Mouse (Mus musculus) embryo, embryonic 10 days (tissue): ENCODE results near the gene Zfp956.
"Not testable (repeated sequence)": the region's sequence is repeated elsewhere in the genome, so short reads cannot be mapped to it uniquely, and the experiment has no call there.

Source experiments
- DNase-seq: peaks from one replicate; pipeline ENCODE4 v3.0.0-alpha.2; 2015; ENCODE audit warnings: low spot score

Zfp956 gene

DNA sequence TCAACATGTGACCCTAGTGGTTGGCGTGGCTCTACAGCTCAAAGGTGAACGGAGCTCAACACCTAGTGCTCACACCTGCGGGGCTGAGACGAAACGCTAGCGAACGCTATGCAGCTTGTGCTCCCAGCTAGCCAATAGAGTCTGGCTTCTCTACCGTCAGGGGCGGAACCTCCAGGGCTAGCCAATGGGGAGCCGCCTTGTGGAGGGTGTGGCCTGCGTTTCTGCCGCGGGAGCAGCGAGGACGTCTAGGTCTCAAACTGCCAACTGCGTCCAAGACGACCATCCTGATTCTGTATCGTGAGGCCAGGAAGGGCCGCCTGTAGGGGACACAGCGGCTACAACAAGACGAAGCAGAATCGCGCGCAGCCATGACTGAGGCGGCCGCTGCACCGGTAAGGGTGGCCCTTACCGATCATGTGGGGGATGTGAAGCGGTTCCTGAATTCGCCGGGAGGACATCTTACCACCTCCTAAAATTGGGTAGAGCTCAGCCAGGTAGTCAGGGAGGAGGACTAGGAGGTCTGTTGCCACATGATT is at the start of gene Zfp956:
TSS of gene Zfp956 (plus strand) at position 200 of the 536 bp plus-strand sequence.
- peak; percentile 97 for DNase-seq

DNA sequence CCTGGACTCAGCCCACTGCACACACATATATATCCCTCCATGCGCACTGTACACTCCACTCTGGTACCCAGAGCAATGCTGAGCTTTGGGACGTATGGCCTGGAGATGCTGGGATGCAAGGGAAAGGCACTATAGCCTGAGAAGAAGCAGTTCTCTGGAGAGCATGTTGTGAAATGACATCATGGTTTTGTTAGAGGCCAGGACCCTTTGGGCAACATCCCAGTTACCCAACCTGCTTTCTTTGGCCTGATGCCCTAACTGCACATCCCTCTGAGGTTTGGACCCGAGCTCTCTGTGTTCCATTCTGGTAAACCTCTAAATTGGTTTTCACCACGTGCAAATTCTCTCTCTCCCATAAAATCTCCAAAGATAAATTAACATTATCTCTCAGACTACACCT is 49.6 kb upstream of the Zfp956 start:
- DNase-seq: no peak

DNA sequence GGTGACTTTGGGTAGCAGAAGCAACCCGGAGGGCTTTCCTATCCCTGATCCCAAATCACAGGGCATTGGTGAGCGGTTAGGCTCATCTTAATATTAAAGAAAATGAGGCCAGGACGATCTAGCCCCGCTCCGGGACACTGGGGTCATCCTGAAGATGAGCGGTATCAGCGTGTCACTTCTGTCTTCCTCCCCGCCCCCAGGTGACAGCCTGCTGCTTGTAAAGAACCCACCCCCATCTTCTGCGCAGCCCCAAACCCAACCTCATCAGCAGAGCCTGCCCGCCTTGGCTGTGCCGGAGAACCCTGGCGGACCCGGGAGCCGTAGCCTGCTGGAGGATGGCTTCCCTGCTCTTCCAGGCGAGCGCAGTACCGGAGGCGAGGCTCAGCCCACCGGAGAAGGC is 48.8 kb upstream of the Zfp956 start:
- no peak for DNase-seq

DNA sequence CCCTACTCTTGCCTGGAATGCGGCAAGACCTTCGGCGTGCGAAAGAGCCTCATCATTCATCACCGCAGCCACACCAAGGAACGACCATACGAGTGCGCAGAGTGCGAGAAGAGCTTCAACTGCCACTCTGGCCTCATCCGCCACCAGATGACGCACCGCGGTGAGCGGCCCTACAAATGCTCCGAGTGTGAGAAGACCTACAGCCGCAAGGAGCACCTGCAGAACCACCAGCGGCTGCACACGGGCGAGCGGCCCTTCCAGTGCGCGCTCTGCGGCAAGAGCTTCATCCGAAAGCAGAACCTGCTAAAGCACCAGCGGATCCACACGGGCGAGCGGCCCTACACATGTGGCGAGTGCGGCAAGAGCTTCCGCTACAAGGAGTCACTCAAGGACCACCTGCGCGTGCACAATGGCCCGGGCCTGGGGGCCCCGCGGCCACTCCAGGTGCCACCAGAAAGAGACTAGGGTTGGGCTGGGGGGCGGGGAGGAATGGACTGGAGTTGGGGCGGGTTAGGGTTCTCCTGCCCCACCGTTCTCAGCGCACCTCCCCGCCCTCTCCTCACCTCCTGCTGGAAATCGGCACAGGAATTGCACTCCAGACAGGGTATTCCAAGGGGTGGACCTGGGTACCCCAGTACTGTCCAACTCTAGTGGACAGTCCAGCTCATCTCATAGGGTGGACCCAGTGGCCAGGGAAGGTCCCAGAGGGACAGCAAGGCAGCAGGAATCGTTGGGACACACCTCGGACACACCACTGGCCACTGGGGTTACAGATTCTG is 48.1 kb upstream of the Zfp956 start:
- DNase-seq: peak; percentile 34

DNA sequence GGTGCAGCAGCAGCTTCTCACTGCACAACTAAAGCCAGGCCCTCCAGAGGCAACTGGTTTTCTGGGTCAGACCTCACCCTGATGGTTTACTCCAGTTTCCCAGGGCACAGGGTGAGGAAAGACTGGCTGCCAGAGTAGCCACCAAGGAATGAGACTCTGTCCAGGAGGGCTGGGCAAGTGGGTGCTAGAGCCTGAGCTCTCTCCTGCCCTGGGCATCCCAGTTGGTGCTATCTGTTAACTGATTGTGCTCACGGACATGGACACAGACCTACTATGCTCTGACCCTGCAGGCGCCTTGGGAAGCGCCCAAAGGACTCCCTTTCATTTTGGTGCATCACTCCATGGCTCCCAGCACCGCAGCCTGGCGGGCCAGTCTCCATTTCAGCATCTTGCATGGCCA is 46.9 kb upstream of the Zfp956 start:
- no peak for DNase-seq

DNA sequence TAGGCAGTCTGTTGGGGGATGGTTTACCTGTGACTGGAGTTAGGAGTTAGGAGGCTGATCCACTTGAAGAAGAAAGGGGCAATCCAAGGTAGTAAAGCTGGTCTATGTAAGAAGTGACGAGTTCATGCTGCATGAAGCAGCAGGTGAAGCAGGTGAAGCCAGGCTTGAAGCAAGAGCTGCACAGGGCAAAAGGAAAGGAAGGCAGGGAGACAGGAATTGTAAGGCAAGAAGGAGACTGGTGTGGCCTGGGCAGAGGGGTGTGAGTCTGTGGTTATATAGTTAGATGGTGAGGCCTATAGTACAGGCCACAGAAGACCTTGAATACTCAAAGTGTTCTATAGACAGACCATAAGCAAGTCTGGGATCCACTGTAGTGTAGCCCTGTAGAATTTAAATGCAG is 44.2 kb upstream of the Zfp956 start:
- DNase-seq: no peak

DNA sequence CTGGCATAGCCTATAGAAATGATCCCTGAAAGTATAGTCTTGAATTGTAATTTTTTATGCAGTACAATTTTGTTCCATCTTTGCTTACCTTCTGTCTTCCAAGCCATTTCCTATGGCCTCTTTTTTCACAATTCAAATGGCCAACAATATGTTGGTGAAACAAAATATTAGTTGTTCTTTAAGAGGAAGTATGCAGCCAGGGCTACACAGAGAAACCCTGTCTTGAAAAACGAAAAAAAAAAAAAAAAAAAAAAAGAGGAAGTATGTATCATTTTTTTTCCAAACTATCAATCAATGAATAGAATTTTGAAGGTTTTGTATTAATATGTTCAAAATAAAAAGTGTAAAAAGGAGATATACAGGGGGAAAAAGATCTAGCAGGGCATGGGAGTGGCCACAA is 41.5 kb upstream of the Zfp956 start:
- DNase-seq: no peak

DNA sequence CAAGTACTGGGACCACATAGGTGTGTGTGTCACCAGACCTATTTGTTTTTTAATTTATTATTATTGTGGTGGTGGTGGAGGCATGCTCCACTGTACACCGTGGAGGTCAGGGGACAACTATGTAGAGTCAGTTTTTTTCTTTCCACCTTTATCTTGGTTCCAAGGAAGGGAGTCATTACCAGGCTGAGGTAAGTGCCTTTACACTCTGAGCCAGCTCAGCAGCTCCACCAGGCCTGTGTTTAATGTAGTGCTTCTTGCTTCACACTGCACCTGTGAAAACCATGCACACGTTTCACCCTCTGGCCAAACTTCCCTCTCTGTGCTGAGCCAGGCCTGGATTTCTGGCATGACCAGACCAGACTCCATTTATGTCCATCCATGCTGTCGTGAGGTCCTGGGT is 40.2 kb upstream of the Zfp956 start:
- DNase-seq: no peak

DNA sequence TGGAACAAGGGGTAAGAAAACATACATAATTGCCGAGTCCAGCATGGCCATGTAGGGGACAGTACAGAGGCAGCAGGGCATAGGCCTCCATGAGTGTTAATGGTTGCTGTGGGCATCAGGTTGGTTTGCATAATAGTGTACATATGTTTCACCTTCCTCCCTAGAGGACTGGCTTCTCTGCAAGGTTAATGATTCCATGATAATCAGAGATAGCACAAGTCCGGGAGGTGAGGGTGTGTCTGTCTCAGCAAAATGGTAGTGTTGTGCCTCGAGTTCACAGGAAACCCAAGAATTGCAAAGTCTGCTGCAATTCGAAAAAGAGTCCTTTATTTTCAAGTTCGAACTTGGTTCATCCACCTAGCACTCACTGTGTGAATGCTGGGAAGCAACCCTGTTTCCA is 36.1 kb upstream of the Zfp956 start:
- DNase-seq: no peak

DNA sequence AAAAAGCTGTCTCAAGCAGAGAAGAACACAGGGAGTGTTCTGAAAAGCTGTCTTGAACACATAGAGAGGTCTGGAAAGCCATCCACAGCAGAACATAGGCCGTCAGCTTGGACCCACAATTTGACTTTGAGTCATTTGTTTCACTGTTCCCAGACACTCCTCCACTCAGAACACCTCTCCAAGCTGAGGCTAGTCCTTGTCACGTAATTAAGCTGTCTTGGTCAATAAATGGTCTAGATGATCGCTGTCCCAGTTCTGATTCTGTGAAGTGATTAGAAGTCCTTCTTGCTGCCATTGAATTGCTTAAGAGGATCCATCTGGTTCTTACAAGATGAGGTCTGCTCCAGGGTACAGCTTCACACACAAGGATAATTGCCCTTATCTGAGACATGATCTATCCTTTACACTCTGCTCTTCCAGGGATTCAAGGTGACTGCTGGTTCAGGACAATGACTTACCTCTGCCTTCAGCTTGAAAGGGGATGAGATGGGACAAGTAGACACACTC is 34.4 kb upstream of the Zfp956 start:
- no peak for DNase-seq

DNA sequence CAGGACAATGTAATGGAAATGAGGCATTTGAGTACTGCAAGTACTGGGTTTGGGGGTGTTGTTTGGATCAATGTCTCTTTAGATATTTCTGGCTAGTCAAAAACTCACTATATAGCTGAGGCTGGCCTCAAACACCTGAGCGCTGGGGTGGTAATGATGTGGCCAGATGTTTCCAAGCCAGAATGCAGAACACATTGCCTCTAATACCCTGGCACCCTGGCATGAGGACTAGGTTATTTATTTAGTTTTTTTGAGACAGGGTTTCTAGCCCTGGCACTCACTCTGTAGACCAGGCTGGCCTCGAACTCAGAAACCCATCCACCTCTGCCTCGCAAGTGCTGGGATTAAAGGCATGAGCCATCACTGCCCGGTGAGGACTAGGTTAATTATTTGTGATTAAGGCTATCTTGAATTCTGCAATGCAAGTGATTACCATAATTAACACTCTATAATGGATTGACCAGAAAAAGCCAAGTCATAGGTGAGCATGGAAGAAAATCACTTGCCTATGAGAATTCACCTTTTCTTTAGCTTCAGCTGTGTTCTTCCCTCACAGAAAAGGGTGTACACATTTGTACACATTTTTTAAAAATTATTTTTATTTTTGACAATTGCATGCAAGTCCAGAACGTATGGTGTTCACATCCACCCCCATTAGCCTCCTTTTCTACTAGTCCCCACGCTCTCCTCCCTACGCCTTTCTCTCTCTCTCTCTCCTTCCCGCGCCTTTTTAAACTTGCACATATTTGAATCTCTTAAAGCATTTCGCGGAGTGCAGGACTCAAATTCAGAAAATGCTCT is 33.3 kb upstream of the Zfp956 start:
- no peak for DNase-seq

DNA sequence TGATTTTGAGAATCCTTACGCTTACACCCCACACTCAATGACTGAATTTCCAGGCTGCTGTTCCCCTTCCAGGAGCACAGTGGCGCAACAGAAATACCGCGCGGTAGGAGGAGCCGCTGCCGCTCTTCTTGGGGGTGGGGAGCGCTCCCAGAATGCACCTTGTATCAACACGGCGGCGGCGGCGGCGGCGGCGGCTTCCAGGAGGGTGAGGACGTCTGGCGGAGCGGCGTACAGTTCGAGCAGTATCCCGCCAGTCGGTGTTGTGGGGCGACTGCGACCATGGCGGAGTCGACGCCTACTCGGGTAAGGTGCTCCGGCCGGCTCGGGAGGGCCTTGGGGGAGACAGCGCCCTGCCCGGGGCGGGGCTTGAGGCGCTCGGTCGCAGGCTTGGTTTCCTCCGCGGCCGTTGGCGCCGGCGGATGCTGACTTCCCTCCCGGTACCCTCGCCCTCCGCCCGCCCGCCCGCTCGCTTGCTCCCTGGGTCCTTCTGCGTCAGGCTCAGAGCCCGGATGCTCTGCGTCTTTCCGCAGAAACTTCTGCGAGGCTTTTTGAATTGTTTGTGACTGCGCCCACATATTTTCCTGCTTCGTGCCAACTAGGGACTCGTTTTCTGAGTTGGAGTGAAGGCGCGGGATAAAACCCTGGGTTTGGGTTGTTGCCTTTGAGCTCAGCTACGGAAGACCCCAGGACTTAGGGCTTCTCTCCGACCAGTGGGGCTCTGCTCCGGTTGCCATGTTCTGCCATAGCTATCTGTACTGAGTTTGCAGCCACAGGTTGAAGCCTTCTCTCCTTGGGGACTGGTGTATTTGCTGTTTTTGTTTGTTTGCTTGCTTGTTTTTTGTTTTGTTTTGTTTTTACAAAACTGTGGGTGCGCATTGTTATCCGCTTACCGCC is 32.5 kb upstream of the Zfp956 start, which contains the start of gene Zfp212:
TSS of gene Zfp212 (plus strand) at position 30 of the 894 bp plus-strand sequence.
- peak; percentile 96 for DNase-seq

DNA sequence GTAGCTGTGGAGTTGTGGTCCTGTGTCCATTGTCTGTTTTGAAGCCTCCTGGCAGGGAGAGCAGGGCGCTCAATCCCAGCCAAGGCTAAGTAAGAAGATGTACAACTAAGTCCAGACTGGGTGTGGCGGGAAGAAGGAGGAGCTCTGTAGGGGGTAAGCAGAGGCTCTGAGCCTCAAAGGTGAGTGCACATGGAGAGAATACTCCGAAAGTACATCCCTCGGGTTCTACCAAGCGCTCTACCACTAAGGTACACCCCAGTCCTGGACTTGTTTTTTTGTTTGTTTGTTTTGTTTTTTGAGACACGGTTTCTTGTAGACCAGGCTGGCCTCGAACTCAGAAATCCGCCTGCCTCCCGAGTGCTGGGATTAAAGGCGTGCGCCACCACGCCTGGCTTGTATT is 10.7 kb upstream of the Zfp956 start:
- no peak for DNase-seq

DNA sequence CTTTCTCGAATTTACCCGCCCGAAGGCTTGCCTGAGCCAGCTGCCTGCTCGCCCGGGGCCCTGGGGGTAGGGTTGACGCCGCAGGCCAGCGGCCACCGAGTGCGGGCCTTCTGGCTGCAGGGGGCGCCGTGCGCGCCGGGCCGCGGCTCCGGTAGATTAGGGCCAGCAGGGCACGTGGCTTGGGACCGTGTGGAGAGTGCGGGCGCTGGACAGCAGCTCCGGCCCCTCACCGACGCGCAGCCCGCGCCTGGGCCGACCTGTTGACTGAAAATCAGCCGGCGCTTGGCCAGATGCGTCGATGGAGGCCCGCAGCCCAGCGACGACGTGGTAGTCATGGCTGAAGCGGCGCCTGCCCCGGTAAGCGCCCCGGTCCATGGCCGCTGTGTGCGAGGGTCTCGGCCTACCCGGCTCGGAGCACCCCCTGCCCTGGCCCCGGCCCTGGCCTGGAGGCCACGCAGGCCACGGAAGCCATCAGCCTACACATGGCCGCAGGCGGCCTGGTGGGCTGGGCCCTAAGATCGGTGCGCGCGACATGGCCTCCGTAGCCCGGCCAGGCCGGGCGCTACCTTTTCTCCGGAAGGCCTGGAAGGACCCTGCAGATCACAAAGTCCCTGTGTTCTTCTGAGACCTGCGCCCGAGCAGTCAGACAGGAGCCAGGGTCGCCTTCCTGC is 10.0 kb upstream of the Zfp956 start:
- peak; percentile 84 for DNase-seq

DNA sequence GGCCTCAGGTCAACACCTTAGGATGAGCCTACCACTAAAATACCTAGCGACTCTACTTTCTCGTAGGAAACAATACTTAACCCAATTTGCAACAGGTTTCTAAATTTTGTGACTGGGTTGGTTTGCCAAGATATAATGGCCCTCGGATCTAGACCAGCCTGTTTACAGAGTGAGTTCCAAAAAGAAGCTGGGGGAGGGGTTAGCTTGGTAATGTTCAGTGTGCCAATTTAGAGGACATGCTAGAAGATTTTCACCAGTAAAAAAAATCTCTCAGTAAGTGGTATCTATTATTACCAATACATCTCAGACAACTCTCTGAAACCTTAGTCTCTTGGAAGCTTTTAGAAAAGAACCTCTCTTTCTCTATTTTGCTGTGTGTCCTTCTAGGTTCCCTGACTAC is 9.5 kb upstream of the Zfp956 start:
- DNase-seq: no peak

DNA sequence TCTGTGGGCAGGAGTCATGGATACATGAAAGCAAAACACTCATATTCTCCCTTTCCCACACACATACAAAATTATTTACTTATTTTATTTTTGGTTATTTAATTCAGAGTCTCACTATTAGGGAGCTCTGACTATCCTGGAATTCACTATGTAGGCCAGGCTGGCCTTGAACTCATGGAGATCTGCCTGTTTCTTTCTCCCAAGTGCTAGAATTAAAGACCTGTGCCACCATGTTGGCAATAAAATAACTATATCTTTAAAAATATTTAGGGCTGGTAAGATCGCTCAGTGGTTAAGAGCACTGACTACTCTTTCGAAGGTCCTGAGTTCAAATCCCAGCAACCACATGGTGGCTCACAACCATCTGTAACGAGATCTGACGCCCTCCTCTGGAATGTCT is 5.8 kb upstream of the Zfp956 start:
- no peak for DNase-seq

DNA sequence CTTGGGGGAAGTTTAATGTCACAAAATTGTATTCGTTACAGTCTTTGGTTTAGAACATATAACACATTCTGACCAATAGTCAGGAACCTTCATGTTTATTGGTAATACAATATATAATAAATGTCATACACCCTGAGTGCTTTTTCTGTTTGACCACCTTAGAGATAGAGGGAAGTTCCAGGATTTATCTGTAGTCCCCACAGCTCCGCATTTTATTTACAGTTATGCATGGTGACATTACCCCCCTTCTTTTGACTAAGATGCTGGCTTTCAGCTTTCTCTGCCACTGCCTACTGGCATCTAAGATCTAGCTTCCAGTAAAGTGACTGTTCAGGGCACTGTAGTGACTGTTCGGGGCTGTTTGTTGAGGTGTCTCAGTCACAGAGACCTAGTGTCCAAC is 1.2 kb downstream of the Zfp956 start:
- DNase-seq: no peak

DNA sequence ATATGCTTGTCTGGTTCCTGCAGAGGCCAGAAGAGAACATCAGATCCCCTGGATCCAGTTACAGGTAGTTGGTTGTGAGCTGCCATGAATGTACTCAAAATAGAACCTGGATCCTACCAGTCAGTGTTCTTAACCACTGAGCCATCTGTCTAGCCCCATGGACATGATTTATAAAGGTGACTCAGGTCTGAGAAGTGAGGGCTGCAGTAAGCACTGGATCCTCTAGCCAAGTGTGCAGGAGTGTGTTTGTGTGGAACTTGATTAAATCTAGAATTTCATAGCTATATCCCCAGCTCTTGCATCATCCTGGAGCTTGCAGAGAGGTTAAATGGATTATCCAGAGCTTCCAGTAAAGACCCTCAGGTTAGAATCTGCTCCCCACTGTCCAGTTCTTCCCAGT is 4.6 kb downstream of the Zfp956 start:
- DNase-seq: no peak

DNA sequence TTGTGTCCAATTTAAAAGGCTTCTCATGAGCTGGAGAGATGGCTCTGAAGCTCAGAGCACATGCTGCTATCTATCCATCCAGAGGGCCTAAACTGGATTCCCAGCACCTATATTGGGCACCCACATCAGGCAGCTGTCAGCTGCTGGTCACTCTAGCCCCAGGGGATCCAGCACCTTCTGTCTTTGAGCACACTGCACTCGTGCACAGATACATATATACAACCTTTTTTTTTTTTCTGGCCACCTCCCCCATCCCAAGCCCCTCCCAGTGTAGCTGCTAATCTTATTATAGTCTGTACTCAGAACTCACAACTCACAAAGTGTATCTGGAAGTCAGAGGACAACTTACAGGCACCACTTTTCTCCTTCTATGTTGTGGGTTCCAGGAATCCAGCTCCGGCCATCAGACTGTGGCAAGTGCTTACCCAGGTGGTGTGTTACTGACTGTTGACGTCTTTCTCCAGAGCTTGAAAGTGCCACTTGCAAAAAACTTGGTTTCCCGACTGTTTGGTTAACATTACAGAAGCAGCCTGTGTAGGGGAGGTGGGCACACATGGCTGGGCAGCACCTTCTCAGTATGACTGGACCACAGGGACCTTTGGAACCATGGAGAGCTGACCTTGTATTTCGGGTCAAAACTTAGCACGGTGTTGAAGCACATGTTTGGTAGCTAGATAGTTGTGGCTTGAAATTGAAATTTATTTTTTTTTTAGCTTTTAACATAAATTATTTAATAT is 7.7 kb downstream of the Zfp956 start:
- DNase-seq: no peak

DNA sequence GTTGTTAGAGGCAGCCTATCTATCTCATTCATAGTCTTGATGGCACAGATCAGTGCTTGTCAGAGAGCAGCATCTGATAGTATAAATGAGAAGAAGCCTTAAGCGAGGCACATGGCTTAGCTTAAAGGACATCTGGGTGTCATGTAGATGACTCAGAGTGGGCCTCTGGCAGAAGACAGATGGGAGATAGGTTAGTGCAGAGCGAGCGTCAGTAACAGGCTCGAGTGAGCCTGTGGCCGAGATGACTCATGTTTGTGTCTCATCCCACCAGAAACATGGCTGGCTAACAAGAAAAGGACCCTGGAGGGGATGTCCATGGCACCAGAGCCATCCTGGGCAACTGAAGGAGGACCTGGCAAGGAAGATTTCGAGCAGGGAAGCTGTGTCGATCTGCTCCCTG is 9.9 kb downstream of the Zfp956 start:
- DNase-seq: no peak

DNA sequence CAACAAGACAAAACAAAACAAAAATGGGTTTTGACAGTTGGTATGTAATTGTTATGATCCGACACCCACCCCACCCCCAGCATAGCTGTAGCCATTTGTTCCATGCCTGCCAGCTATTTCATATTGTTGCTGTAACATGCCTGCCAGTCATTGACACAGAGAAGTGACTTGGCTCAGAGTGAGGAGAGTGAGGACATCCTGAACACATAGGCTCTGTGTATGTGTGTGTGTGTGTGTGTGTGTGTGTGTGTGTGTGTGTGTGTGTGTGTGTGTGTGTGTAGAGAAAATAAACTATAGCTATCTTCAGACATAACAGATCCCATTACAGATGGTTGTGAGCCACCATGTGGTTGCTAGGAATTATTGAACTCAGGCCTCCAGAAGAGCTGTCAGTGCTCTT is 15.0 kb downstream of the Zfp956 start:
- DNase-seq: not testable (repeated sequence)
